10 mouse cellular contexts compared by ENCODE assay signal in genomic region chr9:57162496-57162895, GRCm38 (mm10). TPM values are rescaled to one million over a fixed set of nuclear protein-coding genes. Genes with fewer than 3 reads are reported as not detected.
DNase-seq lines count a peak whose midpoint lies in the region; ATAC-seq and TF ChIP-seq lines count a peak whose summit lies in the region.
"Had no signal": no experiment of that assay in that cellular context is flagged by ENCODE, and none has a peak within 500 bp of the region (broad histone marks: within the 10 kb centered on the region; RNA-seq: fewer than 3 reads in every experiment).

No protein-coding gene starts in this region.

- TF ChIP-seq POLR2A in CH12.LX (IDR thresholded peaks at IDR 0.05; ENCODE audit: low read depth, low read length), result no peak
- TF ChIP-seq POLR2A in bone marrow macrophage, adult 2 months (IDR thresholded peaks at IDR 0.05; ENCODE audit: borderline replicate concordance, low read depth, low read length), result no peak

- no peaks in the 10 kb centered on the region for H3K27me3 ChIP-seq in hindbrain, postnatal 0 days (ENCODE audit: insufficient read depth, low read length)
- H3K27me3 ChIP-seq in hindbrain, embryonic 12.5 days, result 0 out of 2 replicates have a peak, but pooled peaks cover 2% of the 10 kb centered on the region
- peaks cover 6% of the 10 kb centered on the region for H3K27me3 ChIP-seq in CH12.LX (replicated peaks)
- no peaks in the 10 kb centered on the region for H3K27me3 ChIP-seq in liver, embryonic 14.5 days (ENCODE audit: control insufficient read depth, insufficient read depth, low read length)

- in situ Hi-C loops in CH12.LX (cut with MboI; ENCODE audit: low pct_ligation_motif_present, low pct_unique_long_range_greater_than_20kb, low sequenced_read_pairs), result no loop called here

- peak; percentile 51 for DNase-seq in hindbrain, postnatal 0 days (ENCODE audit: low spot score)
- DNase-seq in CH12.LX (ENCODE audit: extremely low read depth), result peak; percentile 47
- DNase-seq in liver, embryonic 14.5 days (ENCODE audit: low read depth in 3 of 3, low spot score in 3 of 3), result no peak
- DNase-seq in T-cell, adult 2 months (ENCODE audit: low spot score), result no peak
- no peak for DNase-seq in heart, postnatal 10 days
- no peak for DNase-seq in cerebellum, postnatal 36 days
- DNase-seq: adrenal gland, postnatal 14 days had no signal

- TF ChIP-seq RAD21 in CH12.LX (IDR thresholded peaks at IDR 0.05; ENCODE audit: low read depth, low read length), result peak; percentile 80

- TF ChIP-seq EP300 in CH12.LX (IDR thresholded peaks at IDR 0.05; ENCODE audit: low read length), result no peak
- no peak for TF ChIP-seq EP300 in liver, embryonic 14.5 days (IDR thresholded peaks at IDR 0.05; ENCODE audit: low read depth)

- dilution Hi-C loops in CH12.LX (cut with MboI; ENCODE audit: extremely low pct_ligation_motif_present, extremely low pct_unique_long_range_greater_than_20kb, low sequenced_read_pairs), result no loop called here

- no peak overlapping the region for H3K4me2 ChIP-seq in hindbrain, postnatal 0 days (ENCODE audit: low read depth, low read length)
- no peak overlapping the region for H3K4me2 ChIP-seq in hindbrain, embryonic 12.5 days (replicated peaks)
- no peak overlapping the region for H3K4me2 ChIP-seq in CH12.LX (ENCODE audit: insufficient read depth, low read depth, poor library complexity, severe bottlenecking)
- H3K4me2 ChIP-seq in liver, embryonic 14.5 days (ENCODE audit: low read depth), result no peak overlapping the region
- H3K4me2 ChIP-seq: neural tube, embryonic 13.5 days had no signal

- H3K27ac ChIP-seq in hindbrain, postnatal 0 days, result no peak overlapping the region
- H3K27ac ChIP-seq in hindbrain, embryonic 12.5 days, result no peak overlapping the region
- no peak overlapping the region for H3K27ac ChIP-seq in CH12.LX (ENCODE audit: insufficient read depth, low read depth)
- no peak overlapping the region for H3K27ac ChIP-seq in bone marrow macrophage, adult 2 months (ENCODE audit: insufficient read depth, low read depth, low read length)
- no peak overlapping the region for H3K27ac ChIP-seq in liver, embryonic 14.5 days
- H3K27ac ChIP-seq: neural tube, embryonic 13.5 days had no signal

- H3K9me3 ChIP-seq in hindbrain, postnatal 0 days (ENCODE audit: low read length), result no peaks in the 10 kb centered on the region
- no peaks in the 10 kb centered on the region for H3K9me3 ChIP-seq in hindbrain, embryonic 12.5 days (replicated peaks)
- no peaks in the 10 kb centered on the region for H3K9me3 ChIP-seq in CH12.LX (replicated peaks; ENCODE audit: low read length)
- H3K9me3 ChIP-seq in liver, embryonic 14.5 days (ENCODE audit: control insufficient read depth, low read length), result no peaks in the 10 kb centered on the region
- H3K9me3 ChIP-seq: neural tube, embryonic 13.5 days had no signal

- WGBS in hindbrain, postnatal 0 days, result 20% methylated on average over 3 of the region's 3 CpGs
- 16% methylated on average over 3 of the region's 3 CpGs for WGBS in hindbrain, embryonic 12.5 days
- 18% methylated on average over 3 of the region's 3 CpGs for WGBS in liver, embryonic 14.5 days (ENCODE audit: insufficient replicate concordance)

- 0 out of 2 replicates have a peak, but pooled peaks cover 2% of the 10 kb centered on the region for H3K4me1 ChIP-seq in hindbrain, postnatal 0 days (ENCODE audit: insufficient read depth, low read length)
- H3K4me1 ChIP-seq in hindbrain, embryonic 12.5 days, result peaks cover 3% of the 10 kb centered on the region
- H3K4me1 ChIP-seq in CH12.LX (ENCODE audit: control insufficient read depth in 1 of 2, insufficient read depth in 2 of 2), result peaks cover 2 to 12% of the 10 kb centered on the region in 2 experiments; a peak in 3 of 4 replicates
- peaks cover 6% of the 10 kb centered on the region for H3K4me1 ChIP-seq in bone marrow macrophage, adult 2 months (ENCODE audit: control insufficient read depth, insufficient read depth, low read length)
- peaks cover 0 to 6% of the 10 kb centered on the region in 2 experiments; a peak in 2 of 4 replicates for H3K4me1 ChIP-seq in liver, embryonic 14.5 days (replicated peaks; ENCODE audit: control insufficient read depth in 2 of 2, insufficient read depth in 2 of 2, low read length in 1 of 2)

- intact Hi-C loops in heart, postnatal 10 days (cut with DNase I), result loop anchor here (2.0 to 5.0 kb wide), 2 partner anchors 50 to 270 kb away; no protein-coding TSS in a partner anchor

- no peak overlapping the region for H3K9ac ChIP-seq in hindbrain, postnatal 0 days (replicated peaks; ENCODE audit: low read length)
- no peak overlapping the region for H3K9ac ChIP-seq in hindbrain, embryonic 12.5 days
- no peak overlapping the region for H3K9ac ChIP-seq in CH12.LX (ENCODE audit: insufficient read depth, low read depth)
- H3K9ac ChIP-seq in liver, embryonic 14.5 days (replicated peaks), result no peak overlapping the region
- H3K9ac ChIP-seq: neural tube, embryonic 13.5 days had no signal

- no peak for ATAC-seq in hindbrain, postnatal 0 days
- ATAC-seq in hindbrain, embryonic 12.5 days (ENCODE audit: low FRiP score), result no peak
- no peak for ATAC-seq in liver, embryonic 14.5 days (ENCODE audit: insufficient read depth)

- H3K36me3 ChIP-seq in hindbrain, postnatal 0 days (ENCODE audit: insufficient read depth, low read length), result no peaks in the 10 kb centered on the region
- H3K36me3 ChIP-seq in hindbrain, embryonic 12.5 days, result no peaks in the 10 kb centered on the region
- no peaks in the 10 kb centered on the region for H3K36me3 ChIP-seq in CH12.LX (replicated peaks in 1 of 2; ENCODE audit: control insufficient read depth in 1 of 2, insufficient read depth in 1 of 2, low read length in 1 of 2)
- no peaks in the 10 kb centered on the region for H3K36me3 ChIP-seq in liver, embryonic 14.5 days (replicated peaks; ENCODE audit: control insufficient read depth, insufficient read depth, low read depth)
- H3K36me3 ChIP-seq: neural tube, embryonic 13.5 days had no signal

- no peak overlapping the region for H3K4me3 ChIP-seq in hindbrain, postnatal 0 days (ENCODE audit: low read length)
- no peak overlapping the region for H3K4me3 ChIP-seq in hindbrain, embryonic 12.5 days
- H3K4me3 ChIP-seq in CH12.LX (replicated peaks in 1 of 3; ENCODE audit: low read depth in 2 of 3, low read length in 2 of 3, poor library complexity in 1 of 3), result no peak overlapping the region
- no peak overlapping the region for H3K4me3 ChIP-seq in bone marrow macrophage, adult 2 months (ENCODE audit: insufficient read depth, low read length)
- no peak overlapping the region for H3K4me3 ChIP-seq in liver, embryonic 14.5 days (ENCODE audit: insufficient read depth in 1 of 2, low read depth in 2 of 2, low read length in 2 of 2)
- H3K4me3 ChIP-seq: neural tube, embryonic 13.5 days had no signal

- H3K79me2 ChIP-seq in CH12.LX (replicated peaks; ENCODE audit: control insufficient read depth, extremely low read depth, insufficient read depth, poor library complexity, severe bottlenecking), result no peaks in the 10 kb centered on the region

- TF ChIP-seq CTCF in hindbrain, postnatal 0 days (IDR thresholded peaks at IDR 0.05; ENCODE audit: low read depth), result peak; percentile 81
- peak in 1 of 2 experiments; percentile 82; a peak in 2 of 4 replicates for TF ChIP-seq CTCF in CH12.LX (conservative IDR thresholded peaks at IDR 0.05 in 1 of 2, IDR thresholded peaks at IDR 0.05 in 1 of 2; ENCODE audit: low read depth in 2 of 2, low read length in 2 of 2)
- TF ChIP-seq CTCF in bone marrow macrophage, adult 2 months (IDR thresholded peaks at IDR 0.05; ENCODE audit: low read depth, low read length), result peak; percentile 60
- peak; percentile 73 for TF ChIP-seq CTCF in liver, embryonic 14.5 days (IDR thresholded peaks at IDR 0.05; ENCODE audit: low read depth)

TF ChIP-seq in CH12.LX, 34 proteins besides CTCF, POLR2A, EP300 and RAD21 (continues in another document):
- TF ChIP-seq CHD2 (IDR thresholded peaks at IDR 0.05; ENCODE audit: low read length), result no peak
- no peak for TF ChIP-seq ZNF384 (IDR thresholded peaks at IDR 0.05; ENCODE audit: low read depth, low read length)

RNA-seq across cellular contexts. Expression of gene Commd4, which starts 4.4 kb away (rescaled TPM):
- 78.9 and 82.1 TPM in 2 replicates for total RNA-seq in hindbrain, postnatal 0 days (2014; rRNA removed)
- polyA plus RNA-seq in hindbrain, postnatal 0 days (2015; fragmentation: Nextera tagmentation; extraction: Ambion mirVana), result 170 TPM in 2 replicates
- polyA plus RNA-seq in hindbrain, embryonic 12.5 days (2016; fragmentation: Nextera tagmentation; extraction: Ambion mirVana), result 108 and 122 TPM in 2 replicates
- total RNA-seq in CH12.LX (2012; rRNA removed) (96.5 and 98.3 TPM in 2 replicates), CH12.LX (2014; rRNA removed) (36.9 and 41.8 TPM in 2 replicates)
- polyA plus RNA-seq in CH12.LX (2012; ENCODE audit: insufficient read length, low read depth), result 98.9 and 106 TPM in 2 replicates
- 67.7 and 71.5 TPM in 2 replicates for polyA plus RNA-seq in bone marrow macrophage, adult 2 months (2012; ENCODE audit: insufficient read depth, insufficient read length, missing spikeins)
- 45.8 and 51.4 TPM in 2 replicates for polyA plus RNA-seq in liver, embryonic 14.5 days (2012; rRNA removed)
- polyA plus RNA-seq in liver, embryonic 14.5 days (2014; fragmentation: Nextera tagmentation; extraction: Ambion mirVana), result 57.1 and 65.2 TPM in 2 replicates
- 10 to 100 TPM; 34.6 to 35.8 TPM for total RNA-seq in heart, postnatal 10 days (2021)

RNA-seq across cellular contexts. Expression of gene Neil1, which starts 14.4 kb away (rescaled TPM):
- 7.3 and 7.7 TPM in 2 replicates for total RNA-seq in hindbrain, postnatal 0 days (2014; rRNA removed)
- polyA plus RNA-seq in hindbrain, postnatal 0 days (2015; fragmentation: Nextera tagmentation; extraction: Ambion mirVana), result 7.2 and 7.3 TPM in 2 replicates
- 8.4 and 9.8 TPM in 2 replicates for polyA plus RNA-seq in hindbrain, embryonic 12.5 days (2016; fragmentation: Nextera tagmentation; extraction: Ambion mirVana)
- total RNA-seq in CH12.LX (2012; rRNA removed) (0.08 TPM in 1 of 2 replicates, not detected in the other), CH12.LX (2014; rRNA removed) (0.21 TPM in 1 of 2 replicates, not detected in the other)
- 0.13 and 0.15 TPM in 2 replicates for polyA plus RNA-seq in CH12.LX (2012; ENCODE audit: insufficient read length, low read depth)
- polyA plus RNA-seq in bone marrow macrophage, adult 2 months (2012; ENCODE audit: insufficient read depth, insufficient read length, missing spikeins), result 11.0 and 12.5 TPM in 2 replicates
- polyA plus RNA-seq in liver, embryonic 14.5 days (2012; rRNA removed), result 1.4 and 1.5 TPM in 2 replicates
- 0.95 and 1.00 TPM in 2 replicates for polyA plus RNA-seq in liver, embryonic 14.5 days (2014; fragmentation: Nextera tagmentation; extraction: Ambion mirVana)
- total RNA-seq in heart, postnatal 10 days (2021), result 1 to 10 TPM; 4.0 to 5.1 TPM

RNA-seq across cellular contexts. Expression of gene Man2c1, which starts 32.0 kb away (rescaled TPM):
- total RNA-seq in hindbrain, postnatal 0 days (2014; rRNA removed), result 168 and 171 TPM in 2 replicates
- polyA plus RNA-seq in hindbrain, postnatal 0 days (2015; fragmentation: Nextera tagmentation; extraction: Ambion mirVana), result 70.8 and 75.5 TPM in 2 replicates
- polyA plus RNA-seq in hindbrain, embryonic 12.5 days (2016; fragmentation: Nextera tagmentation; extraction: Ambion mirVana), result 62.3 TPM in 2 replicates
- 57.8 and 59.2 TPM in 2 replicates for total RNA-seq in CH12.LX (2012; rRNA removed)
- 50.4 and 58.9 TPM in 2 replicates for total RNA-seq in CH12.LX (2014; rRNA removed)
- polyA plus RNA-seq in CH12.LX (2012; ENCODE audit: insufficient read length, low read depth), result 60.3 and 74.7 TPM in 2 replicates
- polyA plus RNA-seq in bone marrow macrophage, adult 2 months (2012; ENCODE audit: insufficient read depth, insufficient read length, missing spikeins), result 83.8 and 117 TPM in 2 replicates
- polyA plus RNA-seq in liver, embryonic 14.5 days (2012; rRNA removed), result 27.1 and 35.4 TPM in 2 replicates
- 7.4 and 11.5 TPM in 2 replicates for polyA plus RNA-seq in liver, embryonic 14.5 days (2014; fragmentation: Nextera tagmentation; extraction: Ambion mirVana)
- total RNA-seq in heart, postnatal 10 days (2021), result 10 to 100 TPM; 50.7 to 55.5 TPM

Comparison
In these comparisons a context has a peak if more than half of its experiments do, and no peak if none do; other contexts are left out.
1. DNase-seq: peak in hindbrain, postnatal 0 days (single experiment) and CH12.LX (single experiment); none in liver, embryonic 14.5 days (0 of 3), T-cell, adult 2 months (single experiment), heart, postnatal 10 days (0 of 2) and cerebellum, postnatal 36 days (0 of 2).